ENCODE assay signal across 17 mouse cellular contexts in the genomic region with DNA sequence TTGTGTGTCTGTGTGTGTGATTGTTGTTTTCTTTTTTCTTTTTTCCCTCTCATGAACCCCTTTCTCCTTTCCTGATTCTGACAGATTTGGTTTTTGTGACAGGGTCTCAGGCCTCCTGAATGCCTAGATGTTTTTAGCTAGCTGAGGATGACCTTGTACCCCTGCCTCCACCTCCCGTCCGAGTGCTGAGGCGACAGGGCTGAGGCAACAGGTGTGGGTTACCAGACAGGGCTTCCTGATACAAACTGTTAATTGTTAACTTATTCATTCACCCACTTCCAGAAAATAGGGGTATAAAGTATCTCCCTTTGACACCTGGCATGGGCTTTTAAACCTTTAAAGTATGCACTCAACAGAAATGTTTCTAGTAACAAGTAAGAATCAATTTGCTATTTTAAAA.
A peak's percentile ranks its signal among the peaks of the same experiment; 100 is the strongest.
DNase-seq lines count a peak whose midpoint lies in the region; ATAC-seq and TF ChIP-seq lines count a peak whose summit lies in the region.
"Had no signal": no experiment of that assay in that cellular context is flagged by ENCODE, and none has a peak within 500 bp of the region (broad histone marks: within the 10 kb centered on the region; RNA-seq: fewer than 3 reads in every experiment).

No protein-coding gene starts in this region.

- H3K27me3 ChIP-seq in liver, adult 2 months (ENCODE audit: control insufficient read depth, insufficient read depth, low read length): no peaks in the 10 kb centered on the region
- H3K27me3 ChIP-seq in liver, embryonic 12.5 days (replicated peaks): no peaks in the 10 kb centered on the region
- H3K27me3 ChIP-seq in kidney, adult 2 months (replicated peaks; ENCODE audit: control insufficient read depth, insufficient read depth, low read length): no peaks in the 10 kb centered on the region; the same call in 1 of the 2 replicates
- no peaks in the 10 kb centered on the region for H3K27me3 ChIP-seq in small intestine, adult 2 months (ENCODE audit: control insufficient read depth, insufficient read depth, low read length)
- H3K27me3 ChIP-seq: forebrain, embryonic 13.5 days; limb, embryonic 15.5 days; neural tube, embryonic 12.5 days had no signal

- H3K36me3 ChIP-seq in liver, adult 2 months (ENCODE audit: control insufficient read depth, insufficient read depth, low read length): no peaks in the 10 kb centered on the region
- H3K36me3 ChIP-seq in liver, embryonic 12.5 days: no peaks in the 10 kb centered on the region
- H3K36me3 ChIP-seq in kidney, adult 2 months (ENCODE audit: control insufficient read depth, insufficient read depth, low read length): no peaks in the 10 kb centered on the region
- H3K36me3 ChIP-seq in small intestine, adult 2 months (ENCODE audit: control insufficient read depth, insufficient read depth, low read length): no peaks in the 10 kb centered on the region
- H3K36me3 ChIP-seq: limb, embryonic 15.5 days; neural tube, embryonic 12.5 days had no signal

- no peak for TF ChIP-seq POLR2A in liver, adult 2 months (IDR thresholded peaks at IDR 0.05; ENCODE audit: extremely low read depth, insufficient read depth, low read length)
- TF ChIP-seq POLR2A in kidney, adult 2 months (IDR thresholded peaks at IDR 0.05; ENCODE audit: low read depth, low read length): no peak
- no peak for TF ChIP-seq POLR2A in small intestine, adult 2 months (IDR thresholded peaks at IDR 0.05; ENCODE audit: low read depth, low read length)

- no peak for TF ChIP-seq CTCF in liver, adult 2 months (IDR thresholded peaks at IDR 0.05; ENCODE audit: low read depth, low read length)
- TF ChIP-seq CTCF in kidney, adult 2 months (conservative IDR thresholded peaks at IDR 0.05; ENCODE audit: insufficient read depth, insufficient read length, low read depth, low read length): no peak
- no peak for TF ChIP-seq CTCF in small intestine, adult 2 months (IDR thresholded peaks at IDR 0.05; ENCODE audit: extremely low read depth, insufficient read length, insufficient replicate concordance, low read depth, low read length)

- peak; percentile 94 for DNase-seq in liver, adult 2 months (ENCODE audit: extremely low read depth, low read depth, low spot score)
- DNase-seq in kidney, adult 2 months: peak; percentile 65
- peak; percentile 21 for DNase-seq in kidney, postnatal 14 days
- DNase-seq in gastrocnemius, adult 18-20 months (ENCODE audit: low spot score): no peak
- DNase-seq in frontal cortex, postnatal 10 days (ENCODE audit: low spot score in 2 of 2): no peak
- no peak for DNase-seq in urinary bladder, postnatal 14 days (ENCODE audit: low spot score)
- DNase-seq: cerebellum, adult 9-11 months; gastrocnemius, postnatal 14 days; thymus, postnatal 25 days had no signal

- no peak overlapping the region for H3K4me2 ChIP-seq in liver, embryonic 12.5 days
- H3K4me2 ChIP-seq: forebrain, embryonic 13.5 days; limb, embryonic 15.5 days; midbrain, embryonic 11.5 days; neural tube, embryonic 12.5 days had no signal

- no peak for ATAC-seq in liver, embryonic 12.5 days
- ATAC-seq: forebrain, embryonic 13.5 days; lung, postnatal 0 days had no signal

- peak overlapping the region; percentile 79 for H3K27ac ChIP-seq in liver, adult 2 months (replicated peaks; ENCODE audit: insufficient read depth, low read depth, low read length)
- H3K27ac ChIP-seq in liver, embryonic 12.5 days: no peak overlapping the region; the same call in 1 of the 2 replicates
- 0 out of 2 replicates have a peak overlapping the region, but pooled peaks have one; percentile 63 for H3K27ac ChIP-seq in kidney, adult 2 months (ENCODE audit: insufficient read depth, low read depth, low read length)
- peak overlapping the region; percentile 90 for H3K27ac ChIP-seq in small intestine, adult 2 months (ENCODE audit: insufficient read depth, low read depth, low read length)
- H3K27ac ChIP-seq: forebrain, embryonic 13.5 days; layer of hippocampus, adult 2 months; limb, embryonic 15.5 days; neural tube, embryonic 12.5 days had no signal

- H3K79me2 ChIP-seq in liver, adult 2 months (ENCODE audit: control insufficient read depth, insufficient read depth, low read length): no peaks in the 10 kb centered on the region

- WGBS in liver, adult 2 months: 24% methylated on average over 3 of the region's 3 CpGs
- 62% methylated on average over 3 of the region's 3 CpGs for WGBS in liver, embryonic 12.5 days (ENCODE audit: insufficient replicate concordance)
- 30% methylated on average over 3 of the region's 3 CpGs for WGBS in kidney, adult 2 months
- 39% methylated on average over 3 of the region's 3 CpGs for WGBS in small intestine, adult 2 months

- no peak overlapping the region for H3K4me3 ChIP-seq in liver, adult 2 months (ENCODE audit: insufficient read depth, low read depth, low read length)
- no peak overlapping the region for H3K4me3 ChIP-seq in liver, embryonic 12.5 days
- H3K4me3 ChIP-seq in kidney, adult 2 months (ENCODE audit: insufficient read depth, low read depth, low read length): no peak overlapping the region
- no peak overlapping the region for H3K4me3 ChIP-seq in small intestine, adult 2 months (ENCODE audit: low read depth, low read length)
- H3K4me3 ChIP-seq: forebrain, embryonic 13.5 days; layer of hippocampus, adult 2 months; limb, embryonic 15.5 days; neural tube, embryonic 12.5 days had no signal

- no peaks in the 10 kb centered on the region for H3K9me3 ChIP-seq in liver, embryonic 12.5 days (replicated peaks)
- H3K9me3 ChIP-seq: forebrain, embryonic 13.5 days; limb, embryonic 15.5 days; neural tube, embryonic 12.5 days had no signal

- H3K9ac ChIP-seq in liver, adult 2 months (ENCODE audit: low read depth, low read length): no peak overlapping the region
- H3K9ac ChIP-seq in liver, embryonic 12.5 days: no peak overlapping the region
- H3K9ac ChIP-seq: forebrain, embryonic 13.5 days; limb, embryonic 15.5 days; neural tube, embryonic 12.5 days had no signal

- peaks cover 18% of the 10 kb centered on the region for H3K4me1 ChIP-seq in liver, adult 2 months (ENCODE audit: control insufficient read depth, insufficient read depth, low read length)
- 0 out of 2 replicates have a peak, but pooled peaks cover 7% of the 10 kb centered on the region for H3K4me1 ChIP-seq in liver, embryonic 12.5 days
- H3K4me1 ChIP-seq in kidney, adult 2 months (ENCODE audit: control insufficient read depth, insufficient read depth, low read length): peaks cover 10% of the 10 kb centered on the region
- peaks cover 6% of the 10 kb centered on the region; the same call in 1 of the 2 replicates for H3K4me1 ChIP-seq in small intestine, adult 2 months (ENCODE audit: control insufficient read depth, insufficient read depth, insufficient read length, low read length)
- H3K4me1 ChIP-seq: forebrain, embryonic 13.5 days; neural tube, embryonic 12.5 days had no signal

Comparison
In these comparisons a context has a peak if more than half of its experiments do, and no peak if none do; other contexts are left out.
1. DNase-seq: peak in liver, adult 2 months (single experiment), kidney, adult 2 months (single experiment) and kidney, postnatal 14 days (single experiment); none in gastrocnemius, adult 18-20 months (single experiment), frontal cortex, postnatal 10 days (0 of 2) and urinary bladder, postnatal 14 days (single experiment).